Mouse (Mus musculus): ENCODE results near the gene Tenm2.

DNA sequence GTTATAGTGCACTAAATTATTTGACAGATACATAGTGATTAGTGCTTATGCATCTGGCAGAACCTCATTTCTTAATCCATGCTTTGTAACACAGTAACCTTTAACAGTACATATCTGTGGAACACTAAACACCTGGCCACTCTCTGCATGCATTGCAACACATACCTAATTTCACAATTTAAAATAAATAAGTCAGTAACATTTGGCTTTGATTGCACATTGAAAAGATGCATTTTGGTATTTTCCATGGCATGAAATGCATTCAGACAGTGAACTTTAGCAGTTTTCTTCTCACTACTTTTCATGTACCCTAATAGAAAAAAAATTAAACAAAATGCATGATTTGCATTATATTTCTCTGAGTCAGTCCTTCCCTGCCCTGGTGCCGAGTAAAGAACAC lies 85.8 kb downstream of the Tenm2 start:
- TF ChIP-seq POLR2A (IDR thresholded peaks at IDR 0.05; ENCODE audit: insufficient read depth, low read depth, low read length) = no peak
- TF ChIP-seq CTCF (IDR thresholded peaks at IDR 0.05) = no peak
- TF ChIP-seq EP300 (IDR thresholded peaks at IDR 0.05; ENCODE audit: insufficient read depth, low read depth, low read length) = no peak
